Mouse (Mus musculus) E14TG2a.4 (cell line): Measurements from ENCODE around the gene Gm48551.

Experiments
- H3K27me3 ChIP-seq: 2 replicates; pipeline ENCODE4 v1.6.1; 2014; ENCODE audit warnings: low read length, control low read depth; ENCODE audit not compliant: insufficient read depth
- H3K36me3 ChIP-seq: 2 replicates; pipeline ENCODE4 v1.6.1; 2014; ENCODE audit warnings: low read length, control low read depth; ENCODE audit not compliant: insufficient read depth
- H3K4me1 ChIP-seq: replicated peaks from 2 replicates; pipeline ENCODE4 v1.6.1; 2014; ENCODE audit warnings: low read depth, low read length, control low read depth
- H3K4me3 ChIP-seq: replicated peaks from 2 replicates; pipeline ENCODE4 v1.5.1; 2014; ENCODE audit warnings: mild to moderate bottlenecking, low read length
- H3K9me3 ChIP-seq: 2 replicates; pipeline ENCODE4 v1.6.1; 2014; ENCODE audit warnings: low read length, control low read depth
- CTCF ChIP-seq: conservative IDR thresholded peaks from 2 replicates; pipeline ENCODE4 v1.5.1; 2014; ENCODE audit warnings: low read length
- NANOG ChIP-seq: IDR thresholded peaks from 2 replicates; pipeline ENCODE4 v1.6.1; 2014; ENCODE audit warnings: borderline replicate concordance, low read length, mixed read lengths
- POU5F1 ChIP-seq: IDR thresholded peaks from 2 replicates; pipeline ENCODE4 v1.6.1; 2014; ENCODE audit warnings: low read length, borderline replicate concordance

The Gm48551 gene

GRCm38 (mm10) chr10:81355533-81355932 lies 28.7 kb upstream of the Gm48551 start:
- Histone ChIP-seq H3K9me3 (no peaks in the 10 kb centered on the region), H3K27me3 (no peaks in the 10 kb centered on the region), H3K36me3 (peaks cover 21% of the 10 kb centered on the region), H3K4me3 (peak overlapping the region; percentile 93; the same call in 1 of the 2 replicates), H3K4me1 (peaks cover 91% of the 10 kb centered on the region)
- TF ChIP-seq CTCF = no peak
- no peak for TF ChIP-seq NANOG
- no peak for TF ChIP-seq POU5F1

- Histone ChIP-seq H3K4me1 (peaks cover 94% of the 10 kb centered on the region), H3K4me3 (peak overlapping the region; percentile 93), H3K27me3 (no peaks in the 10 kb centered on the region), H3K36me3 (peaks cover 31% of the 10 kb centered on the region), H3K9me3 (no peaks in the 10 kb centered on the region)
- TF ChIP-seq POU5F1 (no peak), NANOG (no peak), CTCF (no peak)
Observed at GRCm38 (mm10) chr10:81356352-81356990, 27.8 kb upstream of the Gm48551 start.

GRCm38 (mm10) chr10:81356991-81357844 lies 27.0 kb upstream of the Gm48551 start, which contains the start of gene Mfsd12:
Gene Mfsd12, plus strand, starts transcription at chr10:81357491.
- H3K4me3 ChIP-seq = peak within 1 kb of the TSS; percentile 93
- peaks cover 38% of the 10 kb centered on the region for H3K36me3 ChIP-seq
- H3K9me3 ChIP-seq = no peaks in the 10 kb centered on the region
- no peaks in the 10 kb centered on the region for H3K27me3 ChIP-seq
- peaks cover 94% of the 10 kb centered on the region for H3K4me1 ChIP-seq
- TF ChIP-seq CTCF = no peak
- TF ChIP-seq POU5F1 = no peak

- H3K36me3 ChIP-seq = peaks cover 48% of the 10 kb centered on the region
- peaks cover 94% of the 10 kb centered on the region for H3K4me1 ChIP-seq
- H3K27me3 ChIP-seq = no peaks in the 10 kb centered on the region
- TF ChIP-seq CTCF = no peak
- H3K4me3 ChIP-seq = peak overlapping the region; percentile 93
- no peaks in the 10 kb centered on the region for H3K9me3 ChIP-seq
Observed at GRCm38 (mm10) chr10:81358209-81358608, 26.1 kb upstream of the Gm48551 start.

- TF ChIP-seq NANOG (no peak), CTCF (no peak), POU5F1 (no peak)
- Histone ChIP-seq H3K4me3 (peak overlapping the region; percentile 93), H3K27me3 (no peaks in the 10 kb centered on the region), H3K4me1 (peaks cover 94% of the 10 kb centered on the region), H3K9me3 (no peaks in the 10 kb centered on the region), H3K36me3 (peaks cover 54% of the 10 kb centered on the region)
Observed at GRCm38 (mm10) chr10:81358841-81359240, 25.4 kb upstream of the Gm48551 start.

- H3K4me1 ChIP-seq = peaks cover 94% of the 10 kb centered on the region
- peaks cover 65% of the 10 kb centered on the region for H3K36me3 ChIP-seq
- H3K27me3 ChIP-seq = peaks cover 2% of the 10 kb centered on the region; the same call in 1 of the 2 replicates
- H3K9me3 ChIP-seq = no peaks in the 10 kb centered on the region
- TF ChIP-seq POU5F1 (no peak), NANOG (no peak), CTCF (no peak)
- H3K4me3 ChIP-seq = peak overlapping the region; percentile 50
Observed at GRCm38 (mm10) chr10:81360721-81361120, 23.5 kb upstream of the Gm48551 start.

GRCm38 (mm10) chr10:81362336-81362949 lies 21.8 kb upstream of the Gm48551 start:
- TF ChIP-seq NANOG = no peak
- no peak for TF ChIP-seq POU5F1
- no peak for TF ChIP-seq CTCF
- Histone ChIP-seq H3K4me3 (peak overlapping the region; percentile 66), H3K9me3 (no peaks in the 10 kb centered on the region), H3K36me3 (peaks cover 82% of the 10 kb centered on the region), H3K4me1 (peaks cover 98% of the 10 kb centered on the region), H3K27me3 (peaks cover 2% of the 10 kb centered on the region; the same call in 1 of the 2 replicates)
